16 mouse cellular contexts compared by ENCODE assay signal in genomic region chr10:21979286-21979965, GRCm38 (mm10).
"Had no signal": no experiment of that assay in that cellular context is flagged by ENCODE, and none has a peak within 500 bp of the region (broad histone marks: within the 10 kb centered on the region; RNA-seq: fewer than 3 reads in every experiment).

No protein-coding gene starts in this region.

- H3K27ac ChIP-seq: kidney, postnatal 0 days; layer of hippocampus, adult 2 months; limb, embryonic 10.5 days; liver, embryonic 15.5 days; midbrain, embryonic 13.5 days; neural tube, embryonic 15.5 days had no signal

- ATAC-seq: lung, postnatal 0 days; midbrain, embryonic 13.5 days had no signal

- H3K4me3 ChIP-seq: layer of hippocampus, adult 2 months; limb, embryonic 10.5 days; liver, embryonic 15.5 days; midbrain, embryonic 13.5 days; myocyte; neural tube, embryonic 15.5 days had no signal

- DNase-seq: kidney, postnatal 36 days; lung, adult 2 months; lung, postnatal 36 days; right cerebral cortex, adult 18-20 months; right cerebral cortex, postnatal 25 days; thymus, adult 2 months; thymus, postnatal 25 days had no signal

- H3K4me2 ChIP-seq: liver, embryonic 11.5 days; liver, embryonic 15.5 days; midbrain, embryonic 13.5 days; neural tube, embryonic 15.5 days had no signal

- H3K4me1 ChIP-seq: limb, embryonic 10.5 days; liver, embryonic 15.5 days; midbrain, embryonic 13.5 days; neural tube, embryonic 15.5 days had no signal

- H3K9ac ChIP-seq: liver, embryonic 15.5 days; midbrain, embryonic 13.5 days; neural tube, embryonic 15.5 days had no signal

- H3K27me3 ChIP-seq: liver, embryonic 15.5 days; midbrain, embryonic 13.5 days; neural tube, embryonic 15.5 days had no signal

- H3K36me3 ChIP-seq: limb, embryonic 10.5 days; liver, embryonic 15.5 days; midbrain, embryonic 13.5 days; neural tube, embryonic 15.5 days had no signal

- H3K9me3 ChIP-seq: limb, embryonic 10.5 days; liver, embryonic 15.5 days; midbrain, embryonic 13.5 days; neural tube, embryonic 15.5 days had no signal
